ENCODE assay signal across 7 mouse cellular contexts in genomic region chr17:65885398-65885696, GRCm38 (mm10). TPM values are rescaled to one million over a fixed set of nuclear protein-coding genes. Genes with fewer than 3 reads are reported as not detected.
DNase-seq lines count a peak whose midpoint lies in the region; ATAC-seq and TF ChIP-seq lines count a peak whose summit lies in the region.

No protein-coding gene starts in this region.

- peaks cover 25% of the 10 kb centered on the region for H3K4me1 ChIP-seq in lung, embryonic 16.5 days (replicated peaks; ENCODE audit: control insufficient read depth, insufficient read depth, low read length)
- H3K4me1 ChIP-seq in embryonic facial prominence, embryonic 15.5 days: peaks cover 38% of the 10 kb centered on the region
- peaks cover 22% of the 10 kb centered on the region for H3K4me1 ChIP-seq in limb, embryonic 10.5 days
- H3K4me1 ChIP-seq in olfactory bulb, adult 2 months (ENCODE audit: control insufficient read depth, insufficient read depth, low read length): 0 out of 2 replicates have a peak, but pooled peaks cover 2% of the 10 kb centered on the region

- peak overlapping the region; percentile 79 for H3K4me2 ChIP-seq in lung, embryonic 16.5 days (ENCODE audit: low read depth, low read length)
- H3K4me2 ChIP-seq in embryonic facial prominence, embryonic 15.5 days (replicated peaks): peak overlapping the region; percentile 77

- no peak for TF ChIP-seq CTCF in olfactory bulb, adult 2 months (IDR thresholded peaks at IDR 0.05; ENCODE audit: insufficient read depth, low read depth, low read length)

- H3K9me3 ChIP-seq in lung, embryonic 16.5 days (ENCODE audit: control insufficient read depth, low read length): no peaks in the 10 kb centered on the region
- H3K9me3 ChIP-seq in embryonic facial prominence, embryonic 15.5 days (replicated peaks): no peaks in the 10 kb centered on the region
- H3K9me3 ChIP-seq in limb, embryonic 10.5 days (replicated peaks): no peaks in the 10 kb centered on the region

- peak overlapping the region; percentile 80 for H3K9ac ChIP-seq in lung, embryonic 16.5 days (ENCODE audit: low read length)
- peak overlapping the region; percentile 69 for H3K9ac ChIP-seq in embryonic facial prominence, embryonic 15.5 days

- H3K27ac ChIP-seq in lung, embryonic 16.5 days (ENCODE audit: low read length): peak overlapping the region; percentile 98
- peak overlapping the region; percentile 100 for H3K27ac ChIP-seq in embryonic facial prominence, embryonic 15.5 days (replicated peaks)
- H3K27ac ChIP-seq in limb, embryonic 10.5 days: peak overlapping the region; percentile 91
- peak overlapping the region; percentile 95 for H3K27ac ChIP-seq in olfactory bulb, adult 2 months (ENCODE audit: insufficient read depth, low read depth, low read length)

- DNase-seq in lung, adult 18-20 months: no peak
- DNase-seq in limb, embryonic 10.5 days (ENCODE audit: low spot score): no peak
- no peak for DNase-seq in left cerebral cortex, adult 11 months (ENCODE audit: low spot score)

- WGBS in lung, embryonic 16.5 days: under 1% methylated on average over 11 of the region's 11 CpGs
- WGBS in embryonic facial prominence, embryonic 15.5 days: under 1% methylated on average over 11 of the region's 11 CpGs
- WGBS in limb, embryonic 10.5 days: 0% methylated on average over 11 of the region's 11 CpGs
- WGBS in olfactory bulb, adult 2 months: 0% methylated on average over 11 of the region's 11 CpGs

- H3K4me3 ChIP-seq in lung, embryonic 16.5 days (ENCODE audit: low read length): peak overlapping the region; percentile 64
- peak overlapping the region; percentile 94 for H3K4me3 ChIP-seq in embryonic facial prominence, embryonic 15.5 days (replicated peaks)
- peak overlapping the region; percentile 90 for H3K4me3 ChIP-seq in limb, embryonic 10.5 days
- peak overlapping the region; percentile 70 for H3K4me3 ChIP-seq in olfactory bulb, adult 2 months (ENCODE audit: insufficient read depth, low read depth, low read length)

- ATAC-seq in lung, embryonic 16.5 days (ENCODE audit: low read depth): no peak; the same call in 1 of the 2 replicates
- peak; percentile 56; the same call in 1 of the 2 replicates for ATAC-seq in embryonic facial prominence, embryonic 15.5 days (ENCODE audit: insufficient number of reproducible peaks, low FRiP score, low TSS enrichment, low read depth)
- ATAC-seq in cerebellum, adult (ENCODE audit: insufficient number of reproducible peaks, low FRiP score, low TSS enrichment): no peak

- no peak; the same call in 1 of the 2 replicates for TF ChIP-seq POLR2A in olfactory bulb, adult 2 months (IDR thresholded peaks at IDR 0.05; ENCODE audit: insufficient read depth, low read depth, low read length)

- H3K36me3 ChIP-seq in lung, embryonic 16.5 days (ENCODE audit: control insufficient read depth, insufficient read depth, low read length): no peaks in the 10 kb centered on the region
- H3K36me3 ChIP-seq in embryonic facial prominence, embryonic 15.5 days: no peaks in the 10 kb centered on the region
- H3K36me3 ChIP-seq in limb, embryonic 10.5 days: no peaks in the 10 kb centered on the region

- H3K27me3 ChIP-seq in lung, embryonic 16.5 days (ENCODE audit: control insufficient read depth, insufficient read depth, low read depth, low read length): no peaks in the 10 kb centered on the region
- H3K27me3 ChIP-seq in embryonic facial prominence, embryonic 15.5 days: no peaks in the 10 kb centered on the region
- no peaks in the 10 kb centered on the region for H3K27me3 ChIP-seq in limb, embryonic 10.5 days (ENCODE audit: low read depth, poor library complexity, severe bottlenecking)

RNA-seq across cellular contexts. Expression of gene Ralbp1, which starts 0.3 kb away (rescaled TPM):
- 95.4 and 101 TPM in 2 replicates for polyA plus RNA-seq in lung, embryonic 16.5 days (2015; fragmentation: Nextera tagmentation; extraction: Ambion mirVana)
- 150 and 170 TPM in 2 replicates for polyA plus RNA-seq in embryonic facial prominence, embryonic 15.5 days (2015; fragmentation: Nextera tagmentation; extraction: Ambion mirVana)
- 53.4 and 64.7 TPM in 2 replicates for polyA plus RNA-seq in limb, embryonic 10.5 days (2016; fragmentation: Nextera tagmentation; extraction: Ambion mirVana)
- not detected in 2 replicates for polyA plus RNA-seq in olfactory bulb, adult 2 months (2012; ENCODE audit: insufficient read depth, insufficient read length, low replicate concordance, missing spikeins)

Comparison
In these comparisons a context has a peak if more than half of its experiments do, and no peak if none do; other contexts are left out.
1. RNA of gene Ralbp1, which starts 0.3 kb away (polyA plus RNA-seq): 150 to 170 TPM in embryonic facial prominence, embryonic 15.5 days, 95.4 to 101 TPM in lung, embryonic 16.5 days and 53.4 to 64.7 TPM in limb, embryonic 10.5 days; not detected in olfactory bulb, adult 2 months; every median in the first group is over 10 times any median in the second.
2. Peak in every context shown above with its lines, with median percentiles within 50 percentile points of each other: H3K27ac ChIP-seq and H3K4me3 ChIP-seq.